Mouse (Mus musculus): ENCODE measurements around the gene Gm17349.

Gene Gm17349

GRCm38 (mm10) chr15:99664600-99665451, 40.5 kb downstream of the Gm17349 start:
- intact Hi-C loops (cut with DNase I): loop anchor here (5.0 kb wide), 1 partner anchor 168 kb away; no protein-coding TSS in a partner anchor

GRCm38 (mm10) chr15:99663964-99664599, 41.2 kb downstream of the Gm17349 start:
- intact Hi-C loops (cut with DNase I): no loop called here

GRCm38 (mm10) chr15:99662371-99662770, 42.9 kb downstream of the Gm17349 start:
- intact Hi-C loops (cut with DNase I): no loop called here

- intact Hi-C loops (cut with DNase I): no loop called here
Observed at GRCm38 (mm10) chr15:99661121-99661830, 44.0 kb downstream of the Gm17349 start.

DNA sequence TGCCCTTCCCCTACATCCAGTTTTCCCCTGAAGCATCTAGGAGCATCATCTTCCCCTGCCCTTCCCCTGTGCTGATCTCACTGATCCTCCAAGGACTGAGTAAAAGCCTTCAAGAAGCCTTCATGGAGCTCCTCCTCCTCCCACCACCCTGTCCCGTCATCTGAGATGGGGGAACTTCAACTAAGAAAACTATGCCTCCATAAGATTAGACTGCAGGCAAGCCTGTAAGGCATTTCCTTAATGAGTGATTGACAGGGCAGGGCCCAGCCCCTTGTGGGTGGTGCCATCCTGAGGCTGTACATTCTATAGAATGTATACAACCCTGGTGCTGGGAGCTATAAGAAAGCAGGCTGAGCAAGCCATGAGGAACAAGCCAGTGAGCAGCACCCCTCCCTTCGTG, 46.9 kb downstream of the Gm17349 start:
- intact Hi-C loops (cut with DNase I): no loop called here

DNA sequence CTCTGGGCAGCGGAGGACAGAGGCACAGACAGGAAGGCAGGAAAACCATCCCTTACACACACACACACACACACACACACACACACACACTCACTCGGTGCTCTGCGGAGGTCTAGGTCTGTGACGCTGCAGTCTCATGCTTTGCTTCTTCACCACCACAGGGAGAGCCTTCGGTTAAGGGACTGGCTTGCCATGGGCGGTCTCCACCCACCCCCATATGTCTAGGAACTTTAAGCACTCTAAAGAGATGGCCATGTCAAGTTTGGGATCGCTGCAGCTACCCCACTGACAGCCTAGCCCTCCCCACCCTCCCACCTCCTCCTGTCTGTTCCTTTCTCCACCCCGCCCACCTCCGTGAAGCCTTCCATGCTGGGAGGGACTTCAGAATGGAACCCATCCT, 49.3 kb downstream of the Gm17349 start:
- intact Hi-C loops (cut with DNase I): no loop called here

- intact Hi-C loops (cut with DNase I): no loop called here
Observed at GRCm38 (mm10) chr15:99653876-99654275, 51.4 kb downstream of the Gm17349 start.

DNA sequence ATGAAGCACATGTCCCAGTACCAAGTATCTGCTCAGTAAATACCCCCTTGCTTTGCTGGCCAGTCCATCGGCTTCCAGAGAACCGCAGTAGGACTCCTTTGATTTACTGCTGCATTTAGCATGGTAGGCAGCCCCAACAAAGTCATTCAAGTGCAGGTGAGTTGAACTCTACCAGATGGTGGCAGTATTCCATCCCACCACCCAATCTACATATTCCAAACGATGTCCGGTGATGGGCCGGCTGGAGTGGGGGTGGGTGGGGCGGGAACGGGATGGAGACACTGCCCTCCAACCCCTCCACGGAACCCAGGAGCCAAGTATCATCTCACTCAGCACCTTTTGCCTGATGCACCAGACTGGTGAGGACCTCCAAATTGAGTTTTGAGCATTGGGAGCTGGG, 52.0 kb downstream of the Gm17349 start:
- intact Hi-C loops (cut with DNase I): no loop called here
